Mouse (Mus musculus) liver, postnatal 0 days (tissue): ENCODE results near the gene Magt1. TPM values are rescaled to one million over a fixed set of nuclear protein-coding genes. Genes with fewer than 3 reads are reported as not detected.
A peak's percentile ranks its signal among the peaks of the same experiment; 100 is the strongest.

Source experiments
- ATAC-seq: fragments of 200-750 bp; cut with Nextera tagmentation; 2 replicates; pipeline ENCODE4 v1.8.0; 2017; ENCODE audit warnings: mild to moderate bottlenecking, moderate library complexity
- DNase-seq: peaks from one replicate; pipeline ENCODE4 v3.0.0-alpha.2; 2016
- H3K27ac ChIP-seq: fragments of 300-500 bp; sonication (generic); 2 replicates; pipeline ENCODE4 v1.5.1; 2014; ENCODE audit warnings: antibody characterized with exemption, moderate library complexity, mild to moderate bottlenecking, low read depth
- H3K27me3 ChIP-seq: fragments of 300-500 bp; sonication (generic); 2 replicates; pipeline ENCODE4 v1.6.1; 2014; ENCODE audit warnings: low read length, control low read depth, mixed read lengths; ENCODE audit not compliant: insufficient read depth
- H3K36me3 ChIP-seq: fragments of 300-500 bp; sonication (generic); replicated peaks from 2 replicates; pipeline ENCODE4 v1.6.1; 2014; ENCODE audit warnings: mild to moderate bottlenecking, control low read depth, low read length, moderate library complexity, mixed read lengths; ENCODE audit not compliant: insufficient read depth
- H3K4me1 ChIP-seq: fragments of 300-500 bp; sonication (generic); 2 replicates; pipeline ENCODE4 v1.6.1; 2014; ENCODE audit warnings: antibody characterized with exemption, mild to moderate bottlenecking, control low read depth; ENCODE audit not compliant: insufficient read depth
- H3K4me2 ChIP-seq: fragments of 300-500 bp; sonication (generic); 2 replicates; pipeline ENCODE4 v1.6.1; 2014; ENCODE audit warnings: low read depth, mild to moderate bottlenecking, low read length, moderate library complexity, mixed read lengths
- H3K4me3 ChIP-seq: fragments of 300-500 bp; sonication (generic); 2 replicates; pipeline ENCODE4 v1.5.1; 2014; ENCODE audit warnings: low read depth, low read length
- H3K9ac ChIP-seq: fragments of 300-500 bp; sonication (generic); replicated peaks from 2 replicates; pipeline ENCODE4 v1.6.1; 2014; ENCODE audit warnings: mild to moderate bottlenecking, moderate library complexity
- H3K9me3 ChIP-seq: fragments of 300-500 bp; sonication (generic); 2 replicates; pipeline ENCODE4 v1.6.1; 2016; ENCODE audit warnings: mild to moderate bottlenecking, control low read depth, low read length, mixed read lengths
- CTCF ChIP-seq: sonication (generic); IDR thresholded peaks from 2 replicates; pipeline ENCODE4 v1.5.1; 2016; ENCODE audit warnings: antibody characterized with exemption, low read depth
- EP300 ChIP-seq: IDR thresholded peaks from 2 replicates; pipeline ENCODE4 v1.6.1; 2016; ENCODE audit warnings: antibody characterized with exemption, low read depth, mild to moderate bottlenecking
- WGBS: fragments of 180-500 bp; shearing (Covaris S2); extraction: QIAGEN DNeasy Blood & Tissue Kit; methylation state at CpG from one replicate; pipeline ENCODE4 v1.1.7; 2014; ENCODE audit not compliant: insufficient replicate concordance; 5-methylcytosine and 5-hydroxymethylcytosine counted together
- polyA plus RNA-seq: library from polyadenylated mRNA; unstranded; fragments of >200 nt; fragmentation: Nextera tagmentation; extraction: Ambion mirVana; gene quantifications from 2 replicates; pipeline ENCODE4 v1.2.1, GENCODE M21; 2015

The Magt1 gene
- polyA plus RNA-seq, 1 experiment from 2014 or later: 22.3 TPM

DNA sequence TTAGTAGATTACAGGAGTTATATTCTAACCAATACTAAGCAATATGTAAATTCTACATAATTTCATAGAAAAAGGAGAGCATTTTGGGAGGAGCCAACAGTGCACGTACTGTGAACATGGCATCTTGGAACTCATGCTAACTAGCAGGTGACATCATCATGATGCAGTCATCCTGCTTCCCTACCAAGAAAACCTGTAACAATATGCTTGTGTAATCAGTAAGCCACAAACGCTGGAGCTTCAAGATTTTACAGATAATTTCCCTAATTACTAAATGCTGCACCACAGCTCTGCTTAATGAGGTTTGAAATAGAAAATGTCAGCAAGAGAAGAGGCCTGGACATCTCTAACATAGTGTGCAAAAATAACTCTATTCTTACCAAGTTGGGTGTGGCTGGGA, 24.0 kb upstream of the Magt1 start:
- WGBS: 47% methylated on average over 2 of the region's 2 CpGs
- DNase-seq: no peak

DNA sequence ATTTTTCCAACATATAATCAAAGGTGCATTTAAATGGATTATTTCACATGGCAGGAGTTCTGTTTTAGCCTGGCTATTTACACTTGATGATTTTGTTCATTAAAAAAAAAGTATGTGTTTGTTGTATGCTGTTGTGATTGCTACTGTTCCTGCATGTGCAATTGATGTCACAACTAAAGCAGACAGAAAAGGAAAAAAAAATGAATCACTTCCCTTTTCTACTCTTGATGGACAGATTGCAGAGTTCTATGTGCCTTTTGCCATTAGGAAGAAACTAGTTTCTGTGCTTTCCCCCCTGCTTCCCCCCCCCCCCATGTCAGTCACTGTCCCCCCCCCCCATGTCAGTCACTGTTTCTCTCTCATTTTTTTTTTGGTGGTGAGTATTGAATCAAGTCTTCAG, 19.4 kb upstream of the Magt1 start:
- Histone ChIP-seq H3K4me3 (no peak overlapping the region), H3K4me1 (peaks cover 8% of the 10 kb centered on the region; the same call in 1 of the 2 replicates), H3K27ac (no peak overlapping the region), H3K4me2 (no peak overlapping the region), H3K36me3 (no peaks in the 10 kb centered on the region), H3K27me3 (no peaks in the 10 kb centered on the region), H3K9ac (no peak overlapping the region), H3K9me3 (no peaks in the 10 kb centered on the region)
- no peak for ATAC-seq
- TF ChIP-seq EP300 (no peak), CTCF (no peak)
- DNase-seq: no peak

More for the DNA sequence above, 24.0 kb upstream of the Magt1 start:
- no peak overlapping the region for H3K9ac ChIP-seq
- no peaks in the 10 kb centered on the region for H3K36me3 ChIP-seq
- no peak overlapping the region for H3K4me2 ChIP-seq
- H3K4me1 ChIP-seq: peaks cover 8% of the 10 kb centered on the region; the same call in 1 of the 2 replicates
- ATAC-seq: no peak
- no peaks in the 10 kb centered on the region for H3K27me3 ChIP-seq
- no peaks in the 10 kb centered on the region for H3K9me3 ChIP-seq
- no peak overlapping the region for H3K27ac ChIP-seq
- H3K4me3 ChIP-seq: no peak overlapping the region
- TF ChIP-seq CTCF (no peak), EP300 (no peak)

DNA sequence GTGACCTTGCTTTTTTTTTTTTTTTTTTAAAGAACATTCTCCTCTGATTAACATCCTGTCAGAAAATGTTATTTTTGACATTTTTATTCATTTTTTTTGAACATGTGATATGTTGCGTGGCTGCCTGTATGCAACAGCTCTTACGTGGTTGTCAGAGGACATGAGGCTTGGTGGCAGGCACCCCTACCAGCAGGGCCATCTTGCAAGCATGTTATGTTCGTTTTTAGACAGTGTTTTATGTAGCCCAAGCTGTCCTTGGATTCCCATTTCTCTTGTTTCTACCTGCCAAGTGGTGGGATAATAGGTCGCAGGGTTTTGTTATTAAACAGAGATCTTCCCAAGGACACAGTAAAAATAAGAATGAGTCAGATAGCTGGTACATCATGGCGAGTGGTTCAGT, 18.5 kb upstream of the Magt1 start:
- Histone ChIP-seq H3K27me3 (no peaks in the 10 kb centered on the region), H3K9me3 (no peaks in the 10 kb centered on the region), H3K4me3 (0 out of 2 replicates have a peak overlapping the region, but pooled peaks have one; percentile 6), H3K4me1 (peaks cover 5% of the 10 kb centered on the region; the same call in 1 of the 2 replicates), H3K36me3 (no peaks in the 10 kb centered on the region), H3K9ac (no peak overlapping the region), H3K4me2 (peak overlapping the region; percentile 35), H3K27ac (0 out of 2 replicates have a peak overlapping the region, but pooled peaks have one; percentile 29)
- TF ChIP-seq EP300 (no peak), CTCF (no peak)
- DNase-seq: no peak
- no peak for ATAC-seq
- WGBS: 65% methylated on average over 5 of the region's 5 CpGs

- Histone ChIP-seq H3K9ac (peak overlapping the region; percentile 65), H3K4me3 (peak overlapping the region; percentile 62), H3K4me2 (peak overlapping the region; percentile 70), H3K4me1 (no peaks in the 10 kb centered on the region), H3K27ac (peak overlapping the region; percentile 74), H3K27me3 (no peaks in the 10 kb centered on the region), H3K36me3 (no peaks in the 10 kb centered on the region), H3K9me3 (no peaks in the 10 kb centered on the region)
- DNase-seq: no peak
- 12% methylated on average over 8 of the region's 8 CpGs for WGBS
- peak; percentile 14 for ATAC-seq
- no peak for TF ChIP-seq EP300
- TF ChIP-seq CTCF: no peak
Observed at GRCm38 (mm10) chrX:106027343-106027674, 15.6 kb upstream of the Magt1 start.

DNA sequence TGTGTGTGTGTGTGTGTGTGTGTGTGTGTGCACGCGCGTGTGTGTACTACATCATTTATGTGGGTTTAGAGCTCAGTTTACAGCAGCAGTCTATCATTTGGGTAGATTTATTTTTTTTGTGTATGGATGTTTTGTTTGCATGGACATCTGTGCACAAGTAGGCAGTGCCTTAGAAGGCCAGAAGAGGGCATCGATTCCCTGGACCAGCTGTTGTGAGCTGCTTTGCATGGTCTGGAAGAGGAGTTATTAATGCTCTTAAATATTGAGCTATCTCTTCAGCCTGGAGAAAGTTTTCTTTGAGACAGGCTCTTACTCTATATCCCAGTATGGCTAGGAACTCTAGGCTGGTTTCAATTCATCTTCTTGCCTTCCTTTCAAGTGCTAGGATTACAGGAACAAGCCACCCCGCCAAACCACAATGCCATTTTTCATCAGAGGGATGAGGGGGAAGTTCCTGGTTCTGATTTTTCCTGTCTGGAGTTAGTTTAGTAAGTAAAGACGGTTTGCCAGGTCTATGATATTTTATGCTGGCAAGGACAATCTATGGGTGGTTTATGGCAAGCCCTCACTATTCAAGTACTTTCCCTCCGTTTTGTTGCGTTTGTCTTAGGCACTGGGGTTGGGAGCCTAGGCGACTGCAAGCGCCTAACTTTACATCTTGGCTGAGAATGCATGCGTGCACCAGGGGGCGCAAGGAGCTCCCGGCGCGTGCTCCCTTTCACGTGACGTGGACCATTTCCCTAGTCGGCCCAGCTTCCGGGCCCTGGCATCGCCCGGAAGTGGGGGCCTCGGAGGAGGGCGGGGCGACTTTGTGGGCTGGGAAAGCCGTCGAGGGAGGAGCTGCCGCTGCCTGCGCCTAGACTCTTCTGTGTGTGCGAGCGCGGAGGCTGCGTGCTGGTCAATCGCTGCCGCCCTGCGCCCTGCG, 15.0 kb upstream of the Magt1 start, which contains the start of gene Atp7a:
Gene Atp7a, plus strand, starts transcription at position 859 of the 925 bp plus-strand sequence.
- peak within 1 kb of the TSS; percentile 62 for H3K4me3 ChIP-seq
- no peaks in the 10 kb centered on the region for H3K4me1 ChIP-seq
- H3K36me3 ChIP-seq: no peaks in the 10 kb centered on the region; the same call in 1 of the 2 replicates
- ATAC-seq: peak; percentile 97
- H3K9ac ChIP-seq: peak within 1 kb of the TSS; percentile 65
- H3K27me3 ChIP-seq: no peaks in the 10 kb centered on the region
- no peaks in the 10 kb centered on the region for H3K9me3 ChIP-seq
- peak within 1 kb of the TSS; percentile 70 for H3K4me2 ChIP-seq
- TF ChIP-seq CTCF: peak; percentile 93
- TF ChIP-seq EP300: peak; percentile 45; the same call in 1 of the 2 replicates
- peak within 1 kb of the TSS; percentile 74 for H3K27ac ChIP-seq
- 20% methylated on average over 36 of the region's 36 CpGs for WGBS
- DNase-seq: peak; percentile 94

- Histone ChIP-seq H3K27me3 (no peaks in the 10 kb centered on the region), H3K27ac (no peak overlapping the region; the same call in 1 of the 2 replicates), H3K4me1 (peaks cover 2% of the 10 kb centered on the region; the same call in 1 of the 2 replicates), H3K9ac (no peak overlapping the region), H3K4me2 (peak overlapping the region; percentile 60), H3K9me3 (no peaks in the 10 kb centered on the region), H3K4me3 (no peak overlapping the region), H3K36me3 (no peaks in the 10 kb centered on the region; the same call in 1 of the 2 replicates)
- ATAC-seq: no peak
- TF ChIP-seq CTCF: no peak
- no peak for TF ChIP-seq EP300
- no peak for DNase-seq
- WGBS: 87% methylated on average over 4 of the region's 4 CpGs
Observed at GRCm38 (mm10) chrX:106017516-106017915, 5.8 kb upstream of the Magt1 start.
